ENCODE assay signal across 28 mouse cellular contexts in genomic region chr9:54596752-54597465, GRCm38 (mm10). TPM values are rescaled to one million over a fixed set of nuclear protein-coding genes. Genes with fewer than 3 reads are reported as not detected.
A peak's percentile ranks its signal among the peaks of the same experiment; 100 is the strongest.
DNase-seq lines count a peak whose midpoint lies in the region; ATAC-seq and TF ChIP-seq lines count a peak whose summit lies in the region.
"Had no signal": no experiment of that assay in that cellular context is flagged by ENCODE, and none has a peak within 500 bp of the region (broad histone marks: within the 10 kb centered on the region; RNA-seq: fewer than 3 reads in every experiment).

No protein-coding gene starts in this region.

- WGBS in lung, postnatal 0 days: 87% methylated on average over 15 of the region's 15 CpGs
- 49% methylated on average over 15 of the region's 15 CpGs for WGBS in heart, postnatal 0 days

- no peaks in the 10 kb centered on the region for H3K27me3 ChIP-seq in lung, postnatal 0 days (replicated peaks; ENCODE audit: insufficient read depth, low read length)
- H3K27me3 ChIP-seq in heart, postnatal 0 days (ENCODE audit: control insufficient read depth, insufficient read depth, low read length): no peaks in the 10 kb centered on the region
- H3K27me3 ChIP-seq: forebrain, embryonic 15.5 days; midbrain, embryonic 13.5 days; neural tube, embryonic 13.5 days; Patski had no signal

- no peak overlapping the region for H3K4me2 ChIP-seq in lung, postnatal 0 days (replicated peaks; ENCODE audit: low read depth, low read length)
- H3K4me2 ChIP-seq in heart, postnatal 0 days (ENCODE audit: low read depth, low read length): peak overlapping the region; percentile 21; the same call in 1 of the 2 replicates
- H3K4me2 ChIP-seq: forebrain, embryonic 15.5 days; hindbrain, embryonic 14.5 days; midbrain, embryonic 13.5 days; neural tube, embryonic 13.5 days had no signal

- peaks cover 23% of the 10 kb centered on the region; the same call in 1 of the 2 replicates for H3K36me3 ChIP-seq in lung, postnatal 0 days (ENCODE audit: insufficient read depth, low read length)
- peaks cover 95% of the 10 kb centered on the region for H3K36me3 ChIP-seq in heart, postnatal 0 days (replicated peaks; ENCODE audit: control insufficient read depth, insufficient read depth, low read length)

- H3K9me3 ChIP-seq in lung, postnatal 0 days (ENCODE audit: low read length): no peaks in the 10 kb centered on the region
- H3K9me3 ChIP-seq in heart, postnatal 0 days (replicated peaks; ENCODE audit: control insufficient read depth, low read length): no peaks in the 10 kb centered on the region
- H3K9me3 ChIP-seq: forebrain, embryonic 15.5 days; midbrain, embryonic 13.5 days; neural tube, embryonic 13.5 days had no signal

- TF ChIP-seq EP300 in lung, postnatal 0 days (IDR thresholded peaks at IDR 0.05): no peak
- no peak for TF ChIP-seq EP300 in heart, postnatal 0 days (IDR thresholded peaks at IDR 0.05; ENCODE audit: low read depth)

- no peak overlapping the region for H3K9ac ChIP-seq in lung, postnatal 0 days (replicated peaks; ENCODE audit: low read depth)
- H3K9ac ChIP-seq in heart, postnatal 0 days (replicated peaks; ENCODE audit: low read depth, low read length): peak overlapping the region; percentile 15; the same call in 1 of the 2 replicates
- H3K9ac ChIP-seq: forebrain, embryonic 15.5 days; hindbrain, embryonic 14.5 days; liver, postnatal 0 days; midbrain, embryonic 13.5 days; neural tube, embryonic 13.5 days had no signal

- peak; percentile 73 for ATAC-seq in lung, postnatal 0 days
- peak; percentile 85 for ATAC-seq in heart, postnatal 0 days (ENCODE audit: insufficient read depth, low read depth)
- ATAC-seq: CD4-positive, CD25-positive, alpha-beta regulatory T cell, adult 4 months; forebrain, embryonic 15.5 days; liver, postnatal 0 days; midbrain, embryonic 13.5 days; Patski had no signal

- H3K4me3 ChIP-seq in lung, postnatal 0 days (ENCODE audit: low read depth, low read length): no peak overlapping the region
- no peak overlapping the region for H3K4me3 ChIP-seq in heart, postnatal 0 days (ENCODE audit: low read depth, low read length)
- H3K4me3 ChIP-seq: forebrain, embryonic 15.5 days; midbrain, embryonic 13.5 days; neural tube, embryonic 13.5 days had no signal

- peak; percentile 65 for DNase-seq in gastrocnemius, adult 18-20 months (ENCODE audit: low spot score)
- no peak for DNase-seq in gastrocnemius, postnatal 10 days
- DNase-seq in lung, postnatal 0 days (ENCODE audit: low spot score): peak; percentile 40
- DNase-seq in lung, postnatal 10 days: no peak
- peak; percentile 73 for DNase-seq in heart, postnatal 0 days (ENCODE audit: low spot score)
- DNase-seq in skeletal muscle tissue, adult 2 months (ENCODE audit: low read depth, low spot score): peak; percentile 81
- DNase-seq in left cerebral cortex, adult 9 months (ENCODE audit: low spot score in 2 of 2): no peak
- DNase-seq in kidney, postnatal 10 days: no peak
- DNase-seq: adrenal gland, postnatal 10 days; cerebellum, postnatal 14 days; embryo, embryonic 11 days; kidney, adult 8-10 months; kidney, postnatal 25 days; left cerebral cortex, postnatal 4 days; liver; liver, postnatal 0 days had no signal

- TF ChIP-seq CTCF in lung, postnatal 0 days (IDR thresholded peaks at IDR 0.05): no peak
- no peak for TF ChIP-seq CTCF in heart, postnatal 0 days (IDR thresholded peaks at IDR 0.05; ENCODE audit: low read depth)

- H3K4me1 ChIP-seq in lung, postnatal 0 days (ENCODE audit: insufficient read depth, low read depth, low read length): no peaks in the 10 kb centered on the region
- 0 out of 2 replicates have a peak, but pooled peaks cover 13% of the 10 kb centered on the region for H3K4me1 ChIP-seq in heart, postnatal 0 days (ENCODE audit: control insufficient read depth, insufficient read depth)
- H3K4me1 ChIP-seq: forebrain, embryonic 15.5 days; midbrain, embryonic 13.5 days; neural tube, embryonic 13.5 days had no signal

- no peak overlapping the region for H3K27ac ChIP-seq in lung, postnatal 0 days (ENCODE audit: low read length)
- H3K27ac ChIP-seq in heart, postnatal 0 days (ENCODE audit: low read depth): peak overlapping the region; percentile 86
- H3K27ac ChIP-seq: forebrain, embryonic 15.5 days; hindbrain, embryonic 14.5 days; midbrain, embryonic 13.5 days; neural tube, embryonic 13.5 days had no signal

RNA-seq across cellular contexts. Expression of gene Idh3a, which starts 10.8 kb away (rescaled TPM):
- total RNA-seq in gastrocnemius, adult 18-20 months (2021): 100 to 1,000 TPM; 491 to 527 TPM
- 100 to 1,000 TPM; 320 to 400 TPM for total RNA-seq in gastrocnemius, postnatal 10 days (2021)
- 79.4 and 80.3 TPM in 2 replicates for polyA plus RNA-seq in lung, postnatal 0 days (2015; fragmentation: Nextera tagmentation; extraction: Ambion mirVana)
- 402 and 407 TPM in 2 replicates for total RNA-seq in heart, postnatal 0 days (2014; rRNA removed; ENCODE audit: low replicate concordance)
- polyA plus RNA-seq in heart, postnatal 0 days (2015; fragmentation: Nextera tagmentation; extraction: Ambion mirVana): 840 TPM in 2 replicates

RNA-seq across cellular contexts. Expression of gene Cib2, which starts 36.9 kb away (rescaled TPM):
- 100 to 1,000 TPM; 111 to 121 TPM for total RNA-seq in gastrocnemius, adult 18-20 months (2021)
- total RNA-seq in gastrocnemius, postnatal 10 days (2021): 10 to 100 TPM; 23.6 to 23.9 TPM
- polyA plus RNA-seq in lung, postnatal 0 days (2015; fragmentation: Nextera tagmentation; extraction: Ambion mirVana): 6.2 and 7.5 TPM in 2 replicates
- total RNA-seq in heart, postnatal 0 days (2014; rRNA removed; ENCODE audit: low replicate concordance): 4.5 TPM in 1 of 2 replicates, not detected in the other
- polyA plus RNA-seq in heart, postnatal 0 days (2015; fragmentation: Nextera tagmentation; extraction: Ambion mirVana): 2.0 and 2.4 TPM in 2 replicates

RNA-seq across cellular contexts. Expression of gene Sh2d7, which starts 58.1 kb away (rescaled TPM):
- total RNA-seq in gastrocnemius, adult 18-20 months (2021): not detected
- total RNA-seq in gastrocnemius, postnatal 10 days (2021): not detected
- not detected in 2 replicates for polyA plus RNA-seq in lung, postnatal 0 days (2015; fragmentation: Nextera tagmentation; extraction: Ambion mirVana)
- total RNA-seq in heart, postnatal 0 days (2014; rRNA removed; ENCODE audit: low replicate concordance): not detected in 2 replicates
- polyA plus RNA-seq in heart, postnatal 0 days (2015; fragmentation: Nextera tagmentation; extraction: Ambion mirVana): not detected in 2 replicates
- total RNA-seq: adrenal gland, postnatal 10 days; left cerebral cortex, adult 18-20 months; left cerebral cortex, postnatal 4 days; megakaryocyte, adult 5-6 weeks had no signal
- polyA plus RNA-seq: CD4-positive, CD25-positive, alpha-beta regulatory T cell, adult 4 months; embryonic facial prominence, embryonic 14.5 days; hindbrain, embryonic 14.5 days; intestine, embryonic 14.5 days; liver, postnatal 0 days; midbrain, embryonic 13.5 days; neural tube, embryonic 13.5 days; spleen, adult 2 months; stomach, embryonic 14.5 days had no signal

Comparison
In these comparisons a context has a peak if more than half of its experiments do, and no peak if none do; other contexts are left out.
1. DNase-seq: peak in gastrocnemius, adult 18-20 months (single experiment), lung, postnatal 0 days (single experiment), heart, postnatal 0 days (single experiment) and skeletal muscle tissue, adult 2 months (single experiment); none in gastrocnemius, postnatal 10 days (single experiment), lung, postnatal 10 days (single experiment), left cerebral cortex, adult 9 months (0 of 2) and kidney, postnatal 10 days (single experiment).
2. RNA of gene Cib2, which starts 36.9 kb away (total RNA-seq): 111 to 121 TPM in gastrocnemius, adult 18-20 months; 23.6 to 23.9 TPM in gastrocnemius, postnatal 10 days and 4.5 TPM in heart, postnatal 0 days; every median in the first group is over 4 times any median in the second.